Mouse (Mus musculus): ENCODE data around the gene Sp1.

Sp1 gene

GRCm38 (mm10) chr15:102446448-102446847 lies 40.5 kb downstream of the Sp1 start:
- POLR2A ChIA-PET = interaction anchor here in 3 of 4 experiments (0.6 to 3.9 kb wide), 31 partner anchors 9 to 1353 kb away, joined by 3 to 19 read pairs (median 4); partner anchors contain the start of genes Pcbp2 (in 2 of the 3), Aaas (in 1 of the 3), Prr13 (in 1 of the 3) and Sp1 (in 1 of the 3)

GRCm38 (mm10) chr15:102449366-102449765 lies 43.4 kb downstream of the Sp1 start:
- ChIA-PET CTCF (interaction anchor here in 1 of 4 experiments (0.7 kb wide), 1 partner anchor 106 kb away, joined by 3 read pairs; no protein-coding TSS in a partner anchor), POLR2A (interaction anchor here in 2 of 4 experiments (0.8 to 1.9 kb wide), 6 partner anchors 11 to 50 kb away, joined by 3 to 11 read pairs (median 4); partner anchors contain the start of genes Pcbp2 (in 1 of the 2) and Sp1 (in 1 of the 2))

More at GRCm38 (mm10) chr15:102446448-102446847, 40.5 kb downstream of the Sp1 start:
- CTCF ChIA-PET = interaction anchor here (0.6 to 1.5 kb wide), 10 partner anchors 9 to 337 kb away, joined by 3 to 9 read pairs (median 3); partner anchors contain the start of gene Prr13 (in 1 of the 4)

DNA sequence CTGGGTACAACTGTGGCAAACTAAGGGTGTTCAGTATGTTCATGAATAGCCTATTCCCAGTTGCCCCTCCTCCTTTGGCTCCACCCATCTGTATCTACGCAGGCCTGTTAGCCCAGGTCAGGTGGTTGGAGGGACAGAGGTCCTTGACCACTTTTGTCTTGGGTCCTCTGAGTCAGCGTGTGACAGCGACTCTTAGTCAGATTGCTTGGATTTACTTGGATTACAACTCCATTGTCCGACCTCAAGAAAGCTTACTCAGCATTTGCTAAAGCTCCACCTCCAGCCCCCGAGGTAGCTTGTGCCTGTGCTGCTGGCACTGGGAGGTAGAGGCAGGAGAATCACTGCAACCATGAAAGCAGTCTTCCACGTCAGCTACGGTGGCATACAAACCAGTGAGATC lies 45.0 kb downstream of the Sp1 start:
- ChIA-PET CTCF (interaction anchor here (0.5 to 1.8 kb wide), 21 partner anchors 8 to 1408 kb away, joined by 3 to 28 read pairs (median 4); partner anchors contain the start of genes Npff (in 1 of the 4), Pcbp2 (in 1 of the 4) and Tarbp2 (in 1 of the 4)), POLR2A (interaction anchor here in 3 of 4 experiments (0.6 to 6.5 kb wide), 41 partner anchors 9 to 459 kb away, joined by 3 to 62 read pairs (median 4); partner anchors contain the start of genes Pcbp2 (in 2 of the 3), Sp1 (in 2 of the 3), Tarbp2 (in 2 of the 3) and Map3k12 (in 1 of the 3))

DNA sequence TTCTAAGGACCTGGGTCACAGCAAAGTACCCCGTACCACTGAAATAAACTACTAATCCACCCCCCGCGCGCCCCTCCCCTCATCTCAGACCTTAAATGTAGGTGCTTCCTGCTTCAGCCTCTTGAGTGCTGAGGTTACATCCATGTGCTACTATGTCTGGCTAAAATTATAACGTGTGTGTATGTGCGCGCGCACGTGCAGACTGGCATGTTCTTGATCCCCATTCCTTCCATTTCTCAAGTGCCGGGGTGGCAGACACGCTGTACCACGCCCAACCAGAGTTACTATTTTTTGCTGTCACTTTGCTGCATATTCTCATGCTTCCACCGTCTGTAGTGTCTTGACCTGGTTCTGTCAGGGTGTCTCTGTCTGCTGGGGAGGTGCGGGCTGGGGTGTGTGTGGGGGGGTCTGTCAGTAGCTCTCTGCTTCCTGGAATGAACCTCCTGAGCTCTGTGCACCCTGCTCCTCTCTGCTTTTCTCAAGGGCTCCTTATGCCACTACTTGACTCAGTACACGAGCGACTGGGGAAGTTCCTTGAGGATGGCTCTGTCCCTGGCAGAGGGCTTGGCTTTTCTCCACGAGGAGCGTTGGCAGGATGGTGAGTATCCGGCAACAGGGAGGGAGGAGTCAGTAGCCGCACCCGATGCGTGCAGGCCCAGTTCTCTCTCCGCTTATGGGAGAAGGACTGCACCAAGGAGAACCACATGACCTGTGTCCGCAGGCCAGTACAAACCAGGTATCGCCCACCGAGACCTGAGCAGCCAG lies 45.9 kb downstream of the Sp1 start:
- ChIA-PET POLR2A (interaction anchor here in 3 of 4 experiments (0.6 to 6.5 kb wide), 40 partner anchors 8 to 316 kb away, joined by 3 to 62 read pairs (median 4); partner anchors contain the start of genes Tarbp2 (in 3 of the 3), Pcbp2 (in 2 of the 3), Sp1 (in 2 of the 3) and Map3k12 (in 1 of the 3)), CTCF (interaction anchor here in 3 of 4 experiments (0.6 to 1.8 kb wide), 18 partner anchors 9 to 75 kb away, joined by 3 to 12 read pairs (median 4); partner anchors contain the start of genes Npff (in 1 of the 3), Pcbp2 (in 1 of the 3) and Tarbp2 (in 1 of the 3))

GRCm38 (mm10) chr15:102455993-102456392 lies 50.0 kb downstream of the Sp1 start:
- ChIA-PET POLR2A (interaction anchor here (0.5 to 6.5 kb wide), 24 partner anchors 9 to 215 kb away, joined by 3 to 62 read pairs (median 5); partner anchors contain the start of genes Pcbp2 (in 2 of the 4), Tarbp2 (in 2 of the 4), Amhr2 (in 1 of the 4) and Map3k12 (in 1 of the 4)), CTCF (interaction anchor here in 3 of 4 experiments (0.5 to 1.5 kb wide), 30 partner anchors 9 to 812 kb away, joined by 3 to 9 read pairs (median 5); partner anchors contain the start of genes Tarbp2 (in 2 of the 3), Aaas (in 1 of the 3), Amhr2 (in 1 of the 3) and Map3k12 (in 1 of the 3))

DNA sequence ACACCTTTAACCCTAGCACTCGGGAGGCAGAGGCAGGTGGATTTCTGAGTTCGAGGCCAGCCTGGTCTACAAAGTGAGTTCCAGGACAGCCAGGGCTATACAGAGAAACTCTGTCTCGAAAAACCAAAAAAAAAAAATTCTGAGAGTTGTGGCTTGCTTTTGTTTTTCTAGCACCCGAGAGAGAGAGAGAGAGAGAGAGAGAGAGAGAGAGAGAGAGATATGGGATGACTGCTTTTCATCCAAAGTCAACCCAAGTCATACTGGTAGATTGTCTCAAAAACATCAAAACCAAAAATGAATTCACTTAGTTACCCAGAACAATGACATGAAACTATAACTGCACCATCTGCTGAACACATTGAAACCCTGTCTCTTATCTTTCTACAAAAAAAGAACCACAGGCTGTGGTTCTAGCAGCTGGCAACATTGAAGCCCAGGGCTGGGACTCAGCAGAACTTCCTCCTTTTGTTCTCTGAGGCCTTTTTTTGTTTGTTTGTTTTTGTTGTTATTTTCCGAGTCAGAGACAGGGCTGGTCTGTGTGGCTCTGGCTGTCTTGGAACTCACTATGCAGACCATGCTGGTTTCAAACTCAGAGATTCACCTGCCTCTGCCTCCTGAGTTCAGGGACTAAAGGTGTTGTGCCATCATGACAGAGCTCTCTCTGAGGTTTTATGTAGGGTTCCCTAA lies 52.2 kb downstream of the Sp1 start:
- ChIA-PET CTCF (interaction anchor here in 3 of 4 experiments (0.5 to 1.6 kb wide), 8 partner anchors 12 to 175 kb away, joined by 3 to 7 read pairs (median 3); partner anchors contain the start of genes Pcbp2 (in 1 of the 3) and Tarbp2 (in 1 of the 3)), POLR2A (interaction anchor here in 3 of 4 experiments (0.6 to 3.9 kb wide), 28 partner anchors 10 to 214 kb away, joined by 3 to 61 read pairs (median 4); partner anchors contain the start of genes Pcbp2 (in 2 of the 3), Sp1 (in 2 of the 3), Tarbp2 (in 2 of the 3) and Aaas (in 1 of the 3))

DNA sequence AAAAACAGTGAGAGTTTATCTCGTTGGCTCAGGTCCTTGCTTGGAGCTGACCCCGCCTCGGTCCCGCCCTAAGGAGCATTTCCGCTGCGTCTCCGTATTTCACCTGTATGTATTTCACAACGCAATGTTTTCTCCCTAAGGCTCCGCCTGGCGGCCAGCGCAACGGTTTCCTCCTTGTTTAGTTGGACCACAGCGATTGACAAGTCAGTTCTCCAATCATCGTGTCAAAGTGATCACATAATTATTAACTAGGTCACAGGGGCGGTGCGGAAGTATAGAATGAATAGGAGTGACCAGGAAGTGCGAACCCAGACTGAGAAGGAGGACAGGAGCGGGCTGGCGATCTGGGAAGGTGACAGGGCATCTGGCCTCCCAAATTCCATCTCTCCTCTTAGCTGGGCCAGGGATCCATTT lies 53.0 kb downstream of the Sp1 start, which contains the start of gene Prr13:
Gene Prr13 (plus strand): TSS at position 125 of the 414 bp plus-strand sequence.
- ChIA-PET CTCF (interaction anchor here (0.5 to 1.6 kb wide), 10 partner anchors 11 to 288 kb away, joined by 3 to 7 read pairs (median 3); partner anchors contain the start of genes Pcbp2 (in 1 of the 4) and Tarbp2 (in 1 of the 4)), POLR2A (interaction anchor here (0.6 to 3.9 kb wide), 40 partner anchors 8 to 212 kb away, joined by 3 to 61 read pairs (median 4); partner anchors contain the start of genes Pcbp2 (in 3 of the 4), Sp1 (in 2 of the 4), Tarbp2 (in 2 of the 4) and Aaas (in 1 of the 4))

- POLR2A ChIA-PET = interaction anchor here (0.6 to 3.9 kb wide), 39 partner anchors 9 to 212 kb away, joined by 3 to 61 read pairs (median 4); partner anchors contain the start of genes Pcbp2 (in 3 of the 4), Sp1 (in 2 of the 4), Tarbp2 (in 2 of the 4) and Aaas (in 1 of the 4)
- CTCF ChIA-PET = interaction anchor here (0.6 to 1.6 kb wide), 8 partner anchors 11 to 862 kb away, joined by 3 to 7 read pairs (median 4); partner anchors contain the start of gene Pcbp2 (in 1 of the 4)
Observed at GRCm38 (mm10) chr15:102459381-102459780, 53.4 kb downstream of the Sp1 start.

- ChIA-PET CTCF (interaction anchor here (0.6 to 1.5 kb wide), 10 partner anchors 9 to 863 kb away, joined by 3 to 12 read pairs (median 4); partner anchors contain the start of gene Pcbp2 (in 2 of the 4)), POLR2A (interaction anchor here (0.8 to 3.9 kb wide), 32 partner anchors 9 to 128 kb away, joined by 3 to 61 read pairs (median 5); partner anchors contain the start of genes Pcbp2 (in 4 of the 4), Sp1 (in 2 of the 4), Tarbp2 (in 2 of the 4) and Aaas (in 1 of the 4))
Observed at GRCm38 (mm10) chr15:102459847-102460246, 53.9 kb downstream of the Sp1 start.

- POLR2A ChIA-PET = interaction anchor here (0.7 to 3.9 kb wide), 26 partner anchors 10 to 110 kb away, joined by 3 to 61 read pairs (median 6); partner anchors contain the start of genes Pcbp2 (in 4 of the 4), Sp1 (in 2 of the 4), Tarbp2 (in 2 of the 4) and Aaas (in 1 of the 4)
- CTCF ChIA-PET = interaction anchor here in 3 of 4 experiments (0.9 to 1.5 kb wide), 10 partner anchors 9 to 717 kb away, joined by 3 to 12 read pairs (median 4); partner anchors contain the start of gene Pcbp2 (in 2 of the 3)
Observed at GRCm38 (mm10) chr15:102460409-102460808, 54.5 kb downstream of the Sp1 start.

DNA sequence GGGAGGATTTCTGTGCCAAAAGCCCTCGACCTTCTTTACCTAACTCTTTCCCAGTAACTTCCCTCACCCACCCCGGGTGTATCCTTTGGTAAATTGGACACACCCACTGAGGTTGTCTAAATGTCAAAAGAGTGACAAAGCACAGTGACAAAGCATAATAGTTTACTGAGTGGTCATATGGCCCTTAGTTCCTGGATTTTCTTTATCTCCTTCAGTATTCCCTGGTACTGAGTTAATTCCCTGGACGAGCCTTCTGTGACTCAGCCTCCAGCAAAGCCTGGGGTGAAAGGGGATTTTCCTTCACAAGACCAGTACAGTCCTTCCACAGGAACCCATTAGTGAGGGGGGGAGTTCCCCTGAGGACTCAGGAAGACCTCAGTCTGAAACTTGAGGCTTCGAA lies 55.0 kb downstream of the Sp1 start:
- CTCF ChIA-PET = interaction anchor here in 3 of 4 experiments (0.9 to 1.4 kb wide), 9 partner anchors 9 to 103 kb away, joined by 3 to 12 read pairs (median 3); partner anchors contain the start of gene Pcbp2 (in 2 of the 3)
- POLR2A ChIA-PET = interaction anchor here in 3 of 4 experiments (0.7 to 3.9 kb wide), 19 partner anchors 9 to 79 kb away, joined by 3 to 61 read pairs (median 6); partner anchors contain the start of genes Pcbp2 (in 3 of the 3), Tarbp2 (in 2 of the 3), Amhr2 (in 1 of the 3) and Sp1 (in 1 of the 3)

DNA sequence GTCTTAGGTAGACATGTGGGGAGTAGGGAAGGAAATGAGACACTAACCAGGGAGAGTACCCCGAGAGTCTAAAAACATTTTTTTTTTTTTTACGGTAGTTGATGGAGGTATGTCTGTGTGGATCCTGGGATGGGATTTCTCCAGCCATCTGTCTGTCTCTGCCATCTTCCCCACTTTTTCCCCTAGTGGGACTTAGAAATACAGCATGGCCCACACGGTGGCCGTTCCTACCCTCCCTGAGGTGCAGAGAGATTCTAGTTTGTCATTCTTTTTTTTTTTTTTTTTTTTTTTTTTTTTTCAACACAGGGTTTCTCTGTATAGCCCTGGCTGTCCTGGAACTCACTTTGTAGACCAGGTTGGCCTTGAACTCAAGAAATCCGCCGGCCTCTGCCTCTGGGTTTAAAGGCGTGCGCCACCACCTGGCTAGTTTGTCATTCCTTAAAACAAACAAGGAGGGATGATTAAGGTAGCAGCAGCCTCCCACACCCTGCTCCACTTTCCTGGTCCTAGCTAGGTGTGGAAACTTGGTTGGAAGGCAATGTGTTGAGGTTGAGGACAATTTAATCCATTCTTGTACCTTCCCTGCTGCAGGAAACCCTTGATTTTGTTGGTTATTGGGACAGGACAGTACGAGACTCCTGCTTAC lies 55.6 kb downstream of the Sp1 start:
- POLR2A ChIA-PET = interaction anchor here in 3 of 4 experiments (0.6 to 4.2 kb wide), 27 partner anchors 9 to 294 kb away, joined by 3 to 22 read pairs (median 5); partner anchors contain the start of genes Pcbp2 (in 2 of the 3), Sp1 (in 2 of the 3), Tarbp2 (in 2 of the 3) and Aaas (in 1 of the 3)

GRCm38 (mm10) chr15:102463666-102464065 lies 57.7 kb downstream of the Sp1 start:
- CTCF ChIA-PET = interaction anchor here in 1 of 4 experiments (1.7 kb wide), 1 partner anchor 55 kb away, joined by 9 read pairs; the partner anchor contains the start of gene Tarbp2

More for the DNA sequence above, 55.6 kb downstream of the Sp1 start:
- CTCF ChIA-PET = interaction anchor here in 3 of 4 experiments (0.6 to 1.7 kb wide), 11 partner anchors 9 to 215 kb away, joined by 3 to 14 read pairs (median 4); partner anchors contain the start of genes Pcbp2 (in 2 of the 3), Tarbp2 (in 2 of the 3) and Npff (in 1 of the 3)

GRCm38 (mm10) chr15:102468675-102469370 lies 62.9 kb downstream of the Sp1 start:
- CTCF ChIA-PET = interaction anchor here in 2 of 4 experiments (0.6 kb wide), 2 partner anchors 13 to 52 kb away, joined by 4 to 14 read pairs; no protein-coding TSS in a partner anchor
- POLR2A ChIA-PET = interaction anchor here in 2 of 4 experiments (0.6 to 3.0 kb wide), 8 partner anchors 10 to 202 kb away, joined by 3 to 89 read pairs (median 3); partner anchors contain the start of genes Prr13 (in 2 of the 2), Map3k12 (in 1 of the 2) and Tarbp2 (in 1 of the 2)

More at GRCm38 (mm10) chr15:102463666-102464065, 57.7 kb downstream of the Sp1 start:
- POLR2A ChIA-PET = interaction anchor here in 3 of 4 experiments (0.6 to 4.2 kb wide), 15 partner anchors 10 to 377 kb away, joined by 3 to 21 read pairs (median 4); partner anchors contain the start of genes Gm10337 (in 1 of the 3), Map3k12 (in 1 of the 3), Sp1 (in 1 of the 3) and Tarbp2 (in 1 of the 3)

All from embryonic stem cell, embryonic (primary cell).